Comparison of ENCODE assay signal across 22 mouse cellular contexts in genomic region chr2:23867419-23867818, GRCm38 (mm10).
"Had no signal": no experiment of that assay in that cellular context is flagged by ENCODE, and none has a peak within 500 bp of the region (broad histone marks: within the 10 kb centered on the region; RNA-seq: fewer than 3 reads in every experiment).

No protein-coding gene starts in this region.

- H3K27me3 ChIP-seq: heart, embryonic 13.5 days; heart, embryonic 15.5 days; hindbrain, embryonic 13.5 days; hindbrain, embryonic 15.5 days; limb, embryonic 13.5 days; limb, embryonic 15.5 days; liver, embryonic 12.5 days had no signal

- H3K4me2 ChIP-seq: heart, embryonic 11.5 days; heart, embryonic 13.5 days; heart, embryonic 15.5 days; hindbrain, embryonic 13.5 days; hindbrain, embryonic 15.5 days; limb, embryonic 13.5 days; limb, embryonic 15.5 days; liver, embryonic 12.5 days had no signal

- H3K36me3 ChIP-seq: heart, embryonic 13.5 days; heart, embryonic 15.5 days; hindbrain, embryonic 13.5 days; hindbrain, embryonic 15.5 days; limb, embryonic 13.5 days; limb, embryonic 15.5 days; liver, embryonic 12.5 days had no signal

- H3K4me1 ChIP-seq: heart, embryonic 13.5 days; heart, embryonic 15.5 days; hindbrain, embryonic 13.5 days; hindbrain, embryonic 15.5 days; limb, embryonic 13.5 days; limb, embryonic 15.5 days; liver, embryonic 12.5 days had no signal

- H3K9ac ChIP-seq: forebrain, postnatal 0 days; heart, embryonic 13.5 days; heart, embryonic 15.5 days; hindbrain, embryonic 13.5 days; hindbrain, embryonic 15.5 days; limb, embryonic 13.5 days; limb, embryonic 15.5 days; liver, embryonic 12.5 days; liver, embryonic 14.5 days had no signal

- DNase-seq: forebrain, postnatal 0 days; gastrocnemius, postnatal 14 days; gastrocnemius, postnatal 36 days; heart, adult 11 months; heart, adult 2 months; heart, postnatal 14 days; heart, postnatal 36 days; layer of hippocampus, adult 9-11 months; layer of hippocampus, postnatal 36 days; left cerebral cortex, postnatal 4 days; lung, adult 18-20 months had no signal

- ATAC-seq: forebrain, postnatal 0 days; hindbrain, postnatal 0 days; intestine, embryonic 16.5 days; liver, embryonic 12.5 days had no signal

- H3K4me3 ChIP-seq: heart, adult 2 months; heart, embryonic 13.5 days; heart, embryonic 15.5 days; hindbrain, embryonic 13.5 days; hindbrain, embryonic 15.5 days; limb, embryonic 13.5 days; limb, embryonic 15.5 days; liver, embryonic 12.5 days had no signal

- H3K9me3 ChIP-seq: heart, embryonic 15.5 days; limb, embryonic 15.5 days had no signal

- H3K27ac ChIP-seq: heart, adult 2 months; heart, embryonic 13.5 days; heart, embryonic 15.5 days; hindbrain, embryonic 13.5 days; hindbrain, embryonic 15.5 days; hindbrain, postnatal 0 days; limb, embryonic 13.5 days; limb, embryonic 15.5 days; liver, embryonic 12.5 days; liver, embryonic 14.5 days had no signal
